Mouse (Mus musculus) spleen, adult 2 months (tissue): Measurements from ENCODE around the gene Cyp2t4. TPM values are rescaled to one million over a fixed set of nuclear protein-coding genes. Genes with fewer than 3 reads are reported as not detected.
A peak's percentile ranks its signal among the peaks of the same experiment; 100 is the strongest.

Experiments used
- DNase-seq, 2 experiments: peaks; one replicate each; pipeline versions ENCODE4 v3.0.0 to v3.0.0-alpha.2; 2012 to 2021; ENCODE audit warnings: low spot score in 2 of 2, low read depth in 1 of 2
- H3K27ac ChIP-seq: fragments of 200-500 bp; 2 replicates; pipeline ENCODE4 v1.5.1; 2012; ENCODE audit warnings: low read length, inconsistent platforms; ENCODE audit not compliant: insufficient read depth
- H3K27me3 ChIP-seq: fragments of 200-500 bp; 2 replicates; pipeline ENCODE4 v1.6.1; 2012; ENCODE audit warnings: mild to moderate bottlenecking, moderate library complexity, low read length, inconsistent platforms; ENCODE audit not compliant: control insufficient read depth, insufficient read depth
- H3K36me3 ChIP-seq: fragments of 200-500 bp; 2 replicates; pipeline ENCODE4 v1.6.1; 2012; ENCODE audit warnings: mild to moderate bottlenecking, low read length, inconsistent platforms; ENCODE audit not compliant: control insufficient read depth, insufficient read depth
- H3K4me1 ChIP-seq: fragments of 200-500 bp; 2 replicates; pipeline ENCODE4 v1.6.1; 2011; ENCODE audit warnings: inconsistent platforms; ENCODE audit not compliant: control insufficient read depth, insufficient read depth, insufficient read length
- H3K4me3 ChIP-seq: fragments of 200-500 bp; 2 replicates; pipeline ENCODE4 v1.5.1; 2011; ENCODE audit warnings: mild to moderate bottlenecking, inconsistent platforms; ENCODE audit not compliant: insufficient read depth, insufficient read length; ENCODE audit errors: extremely low read depth
- CTCF ChIP-seq: fragments of 200-500 bp; IDR thresholded peaks from 2 replicates; pipeline ENCODE4 v1.5.1; 2011; ENCODE audit warnings: mild to moderate bottlenecking, inconsistent platforms; ENCODE audit not compliant: insufficient read depth, insufficient read length, insufficient replicate concordance; ENCODE audit errors: extremely low read depth
- POLR2A ChIP-seq: fragments of 200-500 bp; IDR thresholded peaks from 2 replicates; pipeline ENCODE4 v1.6.1; 2011; ENCODE audit warnings: low read depth, low read length, inconsistent platforms
- WGBS: fragments of 180-500 bp; shearing (Covaris S2); methylation state at CpG from one replicate; pipeline ENCODE4 v1.1.7; 2018; 5-methylcytosine and 5-hydroxymethylcytosine counted together
- polyA plus RNA-seq: library from polyadenylated mRNA; depleted of rRNA; stranded (reverse); fragments of >200 nt; gene quantifications from 2 replicates; pipeline ENCODE4 v1.2.3, GENCODE M21; 2012; rRNA removed

The Cyp2t4 gene
- polyA plus RNA-seq, 1 experiment = not detected

GRCm38 (mm10) chr7:27197136-27197535 lies 43.6 kb downstream of the Cyp2t4 start:
- H3K27me3 ChIP-seq = no peaks in the 10 kb centered on the region
- peaks cover 5% of the 10 kb centered on the region; the same call in 1 of the 2 replicates for H3K4me1 ChIP-seq
- DNase-seq = no peak
- TF ChIP-seq CTCF = no peak
- no peak for TF ChIP-seq POLR2A
- peak overlapping the region; percentile 19; the same call in 1 of the 2 replicates for H3K27ac ChIP-seq
- H3K36me3 ChIP-seq = peaks cover 9% of the 10 kb centered on the region
- no peak overlapping the region for H3K4me3 ChIP-seq
- WGBS = 88% methylated on average over 3 of the region's 3 CpGs

- no peak overlapping the region for H3K4me3 ChIP-seq
- H3K4me1 ChIP-seq = peaks cover 5% of the 10 kb centered on the region; the same call in 1 of the 2 replicates
- H3K36me3 ChIP-seq = peaks cover 7% of the 10 kb centered on the region
- no peaks in the 10 kb centered on the region for H3K27me3 ChIP-seq
- DNase-seq = no peak
- WGBS = 90% methylated on average over 8 of the region's 8 CpGs
- TF ChIP-seq CTCF = no peak
- H3K27ac ChIP-seq = peak overlapping the region; percentile 19; the same call in 1 of the 2 replicates
Observed at GRCm38 (mm10) chr7:27197634-27198033, 44.1 kb downstream of the Cyp2t4 start.

GRCm38 (mm10) chr7:27198355-27198754 lies 44.8 kb downstream of the Cyp2t4 start:
- DNase-seq = no peak
- peaks cover 7% of the 10 kb centered on the region for H3K36me3 ChIP-seq
- H3K27ac ChIP-seq = no peak overlapping the region
- H3K27me3 ChIP-seq = no peaks in the 10 kb centered on the region
- peaks cover 5% of the 10 kb centered on the region; the same call in 1 of the 2 replicates for H3K4me1 ChIP-seq
- H3K4me3 ChIP-seq = no peak overlapping the region
- TF ChIP-seq CTCF = no peak
- no peak for TF ChIP-seq POLR2A

- WGBS = 91% methylated on average over 8 of the region's 8 CpGs
- Histone ChIP-seq H3K36me3 (peaks cover 7% of the 10 kb centered on the region), H3K4me3 (no peak overlapping the region), H3K27me3 (no peaks in the 10 kb centered on the region), H3K4me1 (peaks cover 5% of the 10 kb centered on the region; the same call in 1 of the 2 replicates), H3K27ac (no peak overlapping the region)
- no peak for DNase-seq
- TF ChIP-seq POLR2A = no peak
- TF ChIP-seq CTCF = no peak
Observed at GRCm38 (mm10) chr7:27198779-27199178, 45.3 kb downstream of the Cyp2t4 start.

GRCm38 (mm10) chr7:27203730-27204449 lies 50.4 kb downstream of the Cyp2t4 start:
- DNase-seq = no peak
- no peak for TF ChIP-seq CTCF
- no peak for TF ChIP-seq POLR2A
- H3K27ac ChIP-seq = no peak overlapping the region
- no peaks in the 10 kb centered on the region for H3K27me3 ChIP-seq
- 97% methylated on average over 8 of the region's 8 CpGs for WGBS
- H3K36me3 ChIP-seq = peaks cover 12% of the 10 kb centered on the region
- no peaks in the 10 kb centered on the region for H3K4me1 ChIP-seq
- no peak overlapping the region for H3K4me3 ChIP-seq

Other genes starting within 250 kb of the Cyp2t4 start
- gene Cyp2a22, start 214.3 kb upstream of the Cyp2t4 start, polyA plus RNA-seq = not detected in 2 replicates
- gene Cyp2a12, start 124.6 kb upstream of the Cyp2t4 start, polyA plus RNA-seq = 0.05 TPM in 1 of 2 replicates, not detected in the other
- 0.12 and 0.34 TPM in 2 replicates for gene Cyp2f2, start 33.8 kb upstream of the Cyp2t4 start, polyA plus RNA-seq
- 83.0 and 97.5 TPM in 2 replicates for gene Egln2, start 13.1 kb downstream of the Cyp2t4 start, polyA plus RNA-seq
- 78.8 and 111 TPM in 2 replicates for gene Rab4b, start 25.2 kb downstream of the Cyp2t4 start, polyA plus RNA-seq
- not detected in 2 replicates for gene Gm21983, start 27.4 kb downstream of the Cyp2t4 start, polyA plus RNA-seq
- 1.0 and 2.3 TPM in 2 replicates for gene Mia, start 27.4 kb downstream of the Cyp2t4 start, polyA plus RNA-seq
- gene BC024978, start 42.1 kb downstream of the Cyp2t4 start, polyA plus RNA-seq = 9.5 and 12.1 TPM in 2 replicates
- gene Snrpa, start 42.6 kb downstream of the Cyp2t4 start, polyA plus RNA-seq = 93.7 and 142 TPM in 2 replicates
- 5.9 and 7.0 TPM in 2 replicates for gene Itpkc, start 74.9 kb downstream of the Cyp2t4 start, polyA plus RNA-seq
- 28.9 and 36.4 TPM in 2 replicates for gene Coq8b, start 79.3 kb downstream of the Cyp2t4 start, polyA plus RNA-seq
- gene Numbl, start 104.7 kb downstream of the Cyp2t4 start, polyA plus RNA-seq = 6.1 and 7.6 TPM in 2 replicates
- 157 and 164 TPM in 2 replicates for gene Ltbp4, start 184.0 kb downstream of the Cyp2t4 start, polyA plus RNA-seq
- gene Shkbp1, start 202.3 kb downstream of the Cyp2t4 start, polyA plus RNA-seq = 130 and 166 TPM in 2 replicates
- gene Gm20479, start 203.7 kb downstream of the Cyp2t4 start, polyA plus RNA-seq = 0.47 and 0.54 TPM in 2 replicates